Mouse (Mus musculus): ENCODE data around the gene Mrvi1.

Mrvi1 gene

DNA sequence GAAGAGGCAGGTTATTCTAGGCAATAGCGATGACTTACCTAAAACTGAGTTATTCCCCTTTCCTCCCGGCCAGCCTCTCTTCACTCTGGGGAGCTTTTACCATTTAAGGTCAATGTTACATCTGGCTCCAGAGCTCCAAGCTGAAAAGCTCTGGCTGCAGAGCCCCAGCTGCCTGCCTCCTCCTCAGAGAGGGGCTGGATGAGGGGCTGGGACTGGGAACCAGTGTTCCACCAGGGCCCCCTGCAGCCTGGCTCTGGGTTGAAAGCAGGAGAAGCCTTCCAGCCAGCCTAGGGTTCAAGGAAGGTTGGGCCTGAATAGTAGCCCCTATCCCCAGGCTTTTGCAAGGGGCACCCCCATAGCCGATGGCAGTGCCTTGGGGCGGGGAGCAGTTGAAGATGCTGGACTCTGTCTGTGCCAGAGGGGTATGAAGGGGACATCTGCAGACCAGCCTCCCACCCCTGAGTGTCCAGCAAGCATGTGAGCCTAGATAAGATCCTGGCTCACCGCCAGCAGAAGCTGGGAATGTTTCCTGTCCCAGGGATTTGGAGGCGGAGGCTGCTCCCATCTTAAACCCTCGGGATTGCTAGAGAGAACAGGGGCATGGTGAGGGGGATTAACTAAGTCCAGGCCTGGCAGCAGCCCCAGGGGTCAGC lies at the start of gene Mrvi1:
Gene Mrvi1, minus strand, starts transcription at position 409 of the 653 bp plus-strand sequence.
- in situ Hi-C loops (cut with MboI, MseI): loop anchor here in 1 of 2 experiments (5.0 kb wide), 1 partner anchor 35 kb away; no protein-coding TSS in a partner anchor

GRCm38 (mm10) chr7:111029046-111029553 lies 46.8 kb upstream of the Mrvi1 start:
- in situ Hi-C loops (cut with MboI, MseI): no loop called here

DNA sequence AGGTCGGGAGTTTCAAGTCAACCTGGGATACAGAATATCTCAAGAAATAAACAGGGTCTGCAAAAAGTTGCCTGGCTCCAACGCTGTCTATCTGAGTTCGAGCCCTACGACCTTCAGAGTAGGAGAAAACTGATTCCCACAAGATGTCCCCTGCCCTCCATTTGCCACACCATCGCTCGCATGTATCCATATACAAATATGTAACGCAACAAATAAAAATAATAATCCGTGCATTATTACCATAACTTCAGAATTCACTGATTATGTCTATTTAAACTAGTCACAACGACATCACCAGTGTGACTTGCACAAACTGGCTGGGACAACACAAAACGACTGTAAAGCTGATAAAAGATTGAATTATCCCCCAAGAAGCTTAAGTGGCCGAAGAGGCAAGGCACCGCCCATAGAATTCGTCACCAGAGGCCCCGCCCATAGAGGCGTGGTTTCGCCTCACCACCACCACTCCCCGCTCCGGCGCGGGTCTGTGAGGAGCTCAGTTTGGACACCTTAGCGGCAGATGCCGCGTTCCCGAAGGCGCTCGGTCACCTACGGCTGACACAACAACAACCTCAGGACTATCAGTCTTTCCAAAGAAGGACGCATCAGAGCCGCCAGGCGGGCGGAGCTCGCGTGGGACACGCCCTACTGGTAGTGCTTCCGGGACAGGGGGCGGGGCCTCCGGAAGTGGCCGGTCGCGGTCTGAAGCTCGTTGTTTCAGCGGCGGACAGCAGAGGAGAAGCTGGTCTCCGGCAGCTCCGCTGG lies 46.2 kb upstream of the Mrvi1 start, which contains the start of gene Ctr9:
Gene Ctr9, plus strand, starts transcription at position 671 of the 765 bp plus-strand sequence.
- in situ Hi-C loops (cut with MboI, MseI): no loop called here

DNA sequence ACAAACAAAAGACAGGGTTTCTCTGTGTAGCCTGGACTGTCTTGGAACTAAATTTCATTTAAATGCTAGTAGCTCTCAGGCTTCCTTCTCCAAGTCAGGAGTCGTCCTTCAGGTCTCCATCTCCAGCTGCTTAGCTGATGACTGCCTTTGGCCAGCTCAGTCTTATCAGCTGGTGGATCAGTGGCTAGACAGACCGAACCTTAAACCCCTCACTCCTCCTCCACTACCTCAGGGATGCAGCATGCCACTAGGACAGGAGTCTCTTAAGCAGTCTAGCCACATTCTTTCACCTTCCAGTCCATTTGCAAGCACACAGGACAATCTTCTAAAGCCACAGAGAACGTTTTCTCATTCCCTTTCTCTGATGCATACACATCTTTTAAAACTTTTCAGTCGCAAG lies 42.7 kb upstream of the Mrvi1 start:
- in situ Hi-C loops (cut with MboI, MseI): no loop called here

DNA sequence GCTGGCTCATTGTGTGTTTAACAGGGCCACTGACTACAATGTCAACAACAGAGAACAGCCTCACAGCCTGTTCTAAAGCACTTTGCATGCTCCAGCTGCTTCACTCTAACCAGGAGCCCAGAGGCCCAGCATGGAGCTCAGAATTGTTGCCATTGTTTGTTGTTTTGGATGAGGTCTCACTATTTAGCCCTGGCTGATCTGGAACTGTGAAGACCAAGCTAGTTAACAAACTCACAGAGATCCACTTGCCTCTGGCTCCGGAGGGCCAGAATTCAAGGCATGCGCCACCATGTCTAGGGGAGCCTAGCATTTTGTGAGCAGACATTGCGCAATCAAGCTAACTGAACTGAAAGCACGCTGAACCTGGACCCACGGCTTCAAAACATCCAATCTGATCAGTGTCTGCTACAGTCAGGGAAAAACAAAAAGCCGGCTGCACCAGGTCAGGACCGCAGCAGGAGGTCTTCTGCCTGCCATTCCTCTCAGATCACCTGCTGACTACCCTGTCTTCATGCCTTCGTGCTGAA lies 41.9 kb upstream of the Mrvi1 start:
- in situ Hi-C loops (cut with MboI, MseI): no loop called here

- in situ Hi-C loops (cut with MboI, MseI): no loop called here
Observed at GRCm38 (mm10) chr7:111020814-111021213, 38.6 kb upstream of the Mrvi1 start.

- in situ Hi-C loops (cut with MboI, MseI): loop anchor here in 1 of 2 experiments (5.0 kb wide), 1 partner anchor 35 kb away; the partner anchor contains the start of gene Mrvi1
Observed at GRCm38 (mm10) chr7:111016921-111017320, 34.7 kb upstream of the Mrvi1 start.

DNA sequence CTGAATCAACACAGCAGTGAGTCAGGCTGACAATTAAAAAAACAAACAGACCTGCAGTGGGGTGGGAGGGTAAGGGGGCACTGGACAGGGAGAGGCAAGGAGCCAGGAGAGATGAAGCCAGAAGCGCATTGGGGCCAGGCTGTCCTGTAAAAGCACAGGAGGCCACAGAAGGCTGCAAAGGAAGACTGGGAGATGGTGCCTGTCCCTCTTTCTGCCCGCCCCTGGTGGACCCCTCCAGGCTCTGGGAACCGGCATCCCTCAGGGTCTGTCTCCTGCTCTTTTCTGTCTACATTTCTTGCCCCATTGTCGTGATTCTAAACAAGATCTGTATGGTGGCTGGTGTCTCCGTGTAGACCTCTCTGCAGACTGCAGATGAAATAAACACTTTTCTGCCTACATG lies 33.5 kb upstream of the Mrvi1 start:
- in situ Hi-C loops (cut with MboI, MseI): loop anchor here in 1 of 2 experiments (5.0 kb wide), 1 partner anchor 33 kb away; the partner anchor contains the start of gene Mrvi1

DNA sequence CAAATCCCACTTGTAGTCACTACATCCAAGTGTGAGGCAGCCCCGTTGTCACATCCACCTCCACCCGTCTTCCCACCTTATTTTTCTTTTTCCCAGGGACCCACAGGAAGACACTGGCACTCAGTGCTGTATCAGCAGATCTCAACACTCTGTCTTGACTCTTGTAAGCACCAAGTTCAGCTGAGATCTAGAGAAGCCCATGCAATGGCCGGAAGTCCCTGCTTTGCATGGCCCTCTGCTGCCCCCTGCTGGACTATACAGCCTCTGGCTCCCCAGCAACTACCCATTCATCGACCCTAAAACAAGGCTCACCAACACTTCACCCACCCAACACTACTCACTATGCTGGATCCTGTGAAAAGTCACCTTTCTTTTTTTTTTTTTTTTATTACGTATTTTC lies 32.6 kb upstream of the Mrvi1 start:
- in situ Hi-C loops (cut with MboI, MseI): loop anchor here (5.0 kb wide), 4 partner anchors 33 to 288 kb away; partner anchors contain the start of gene Mrvi1 (in 1 of the 2)

DNA sequence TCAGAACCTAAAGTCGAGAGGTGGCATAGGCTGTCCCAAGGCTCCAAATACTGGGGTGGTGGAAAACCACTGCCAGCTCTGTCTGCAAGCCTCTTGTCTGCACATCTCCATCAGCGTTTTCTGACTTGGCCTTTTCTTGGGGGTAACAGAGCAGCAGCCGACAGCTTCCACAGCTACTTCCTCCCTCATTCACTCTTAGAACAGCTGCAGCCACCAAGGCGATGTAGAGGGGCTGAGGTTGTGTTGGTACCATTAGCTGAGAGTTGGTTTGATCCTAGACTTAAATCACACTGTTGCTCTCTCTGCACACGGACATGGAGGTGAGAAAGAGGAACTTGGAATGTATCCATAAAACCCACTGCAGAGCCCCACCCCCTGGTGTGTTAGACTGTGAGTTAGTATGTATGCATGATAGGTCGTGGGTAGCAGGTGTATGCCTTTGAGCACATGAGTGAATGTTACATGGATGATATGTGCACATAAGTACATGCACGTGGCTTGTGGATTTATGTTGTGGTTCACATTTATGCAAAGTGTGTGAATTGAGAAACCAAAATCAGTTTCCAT lies 31.9 kb upstream of the Mrvi1 start:
- in situ Hi-C loops (cut with MboI, MseI): loop anchor here (5.0 kb wide), 3 partner anchors 77 to 287 kb away; no protein-coding TSS in a partner anchor

GRCm38 (mm10) chr7:111004136-111004840 lies 22.0 kb upstream of the Mrvi1 start:
- in situ Hi-C loops (cut with MboI, MseI): loop anchor here in 1 of 2 experiments (5.0 kb wide), 1 partner anchor 197 kb away; no protein-coding TSS in a partner anchor

GRCm38 (mm10) chr7:110998887-110999827 lies 16.9 kb upstream of the Mrvi1 start:
- in situ Hi-C loops (cut with MboI, MseI): no loop called here

- in situ Hi-C loops (cut with MboI, MseI): no loop called here
Observed at GRCm38 (mm10) chr7:110991221-110991494, 8.9 kb upstream of the Mrvi1 start.

- in situ Hi-C loops (cut with MboI, MseI): no loop called here
Observed at GRCm38 (mm10) chr7:110990356-110991220, 8.3 kb upstream of the Mrvi1 start.

- in situ Hi-C loops (cut with MboI, MseI): no loop called here
Observed at GRCm38 (mm10) chr7:110989286-110989879, 7.1 kb upstream of the Mrvi1 start.

GRCm38 (mm10) chr7:110988081-110988480 lies 5.8 kb upstream of the Mrvi1 start:
- in situ Hi-C loops (cut with MboI, MseI): no loop called here

- in situ Hi-C loops (cut with MboI, MseI): no loop called here
Observed at GRCm38 (mm10) chr7:110985581-110986265, 3.5 kb upstream of the Mrvi1 start.

- in situ Hi-C loops (cut with MboI, MseI): loop anchor here in 1 of 2 experiments (5.0 kb wide), 1 partner anchor 34 kb away; no protein-coding TSS in a partner anchor
Observed at GRCm38 (mm10) chr7:110983621-110984020, 1.4 kb upstream of the Mrvi1 start.

Measured in T-helper 17 cell (primary cell).